Mouse (Mus musculus): ENCODE results near the gene Ero1lb. TPM values are rescaled to one million over a fixed set of nuclear protein-coding genes. Genes with fewer than 3 reads are reported as not detected.

Gene Ero1lb
- 24.1 and 26.2 TPM in 2 replicates for polyA plus RNA-seq (2012; ENCODE audit: insufficient read depth, insufficient read length, missing spikeins)

GRCm38 (mm10) chr13:12565621-12566390 is at the start of gene Ero1lb:
TSS of gene Ero1lb (plus strand) at chr13:12565874.
- TF ChIP-seq CTCF (IDR thresholded peaks at IDR 0.05; ENCODE audit: low read depth, low read length): no peak
- 0 out of 2 replicates have a peak, but pooled peaks have one; percentile 62 for TF ChIP-seq POLR2A (IDR thresholded peaks at IDR 0.05; ENCODE audit: borderline replicate concordance, low read depth, low read length)
- H3K4me1 ChIP-seq (ENCODE audit: control insufficient read depth, insufficient read depth, low read length): peaks cover 27% of the 10 kb centered on the region
- H3K4me3 ChIP-seq (ENCODE audit: insufficient read depth, low read length): peak within 1 kb of the TSS; percentile 97
- H3K27ac ChIP-seq (ENCODE audit: insufficient read depth, low read depth, low read length): no peak within 1 kb of the TSS

DNA sequence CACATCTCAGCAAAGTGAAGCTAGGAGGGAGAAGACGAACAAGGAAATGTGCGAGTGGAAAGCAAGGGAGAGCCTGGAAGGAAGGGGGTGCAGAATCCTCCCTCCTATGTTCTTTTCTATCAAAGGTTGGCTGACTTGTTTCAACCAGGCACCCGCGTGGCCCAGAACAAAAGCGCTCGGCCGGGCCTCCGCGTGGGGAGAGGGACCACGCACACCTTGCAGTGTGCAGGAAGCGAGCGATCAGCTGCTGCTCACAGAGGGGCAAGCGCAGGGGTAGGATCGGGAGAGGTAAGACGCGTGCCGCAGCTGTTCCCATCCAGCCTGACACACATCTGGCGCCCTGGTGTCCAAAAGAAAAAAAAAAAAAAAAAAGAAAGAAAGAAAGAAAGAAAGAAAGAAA is 46.3 kb upstream of the Ero1lb start:
- H3K4me1 ChIP-seq (ENCODE audit: control insufficient read depth, insufficient read depth, low read length): no peaks in the 10 kb centered on the region
- TF ChIP-seq POLR2A (IDR thresholded peaks at IDR 0.05; ENCODE audit: borderline replicate concordance, low read depth, low read length) (no peak), CTCF (IDR thresholded peaks at IDR 0.05; ENCODE audit: low read depth, low read length) (no peak)
- H3K4me3 ChIP-seq (ENCODE audit: insufficient read depth, low read length): peak overlapping the region; percentile 70
- no peak overlapping the region for H3K27ac ChIP-seq (ENCODE audit: insufficient read depth, low read depth, low read length)

DNA sequence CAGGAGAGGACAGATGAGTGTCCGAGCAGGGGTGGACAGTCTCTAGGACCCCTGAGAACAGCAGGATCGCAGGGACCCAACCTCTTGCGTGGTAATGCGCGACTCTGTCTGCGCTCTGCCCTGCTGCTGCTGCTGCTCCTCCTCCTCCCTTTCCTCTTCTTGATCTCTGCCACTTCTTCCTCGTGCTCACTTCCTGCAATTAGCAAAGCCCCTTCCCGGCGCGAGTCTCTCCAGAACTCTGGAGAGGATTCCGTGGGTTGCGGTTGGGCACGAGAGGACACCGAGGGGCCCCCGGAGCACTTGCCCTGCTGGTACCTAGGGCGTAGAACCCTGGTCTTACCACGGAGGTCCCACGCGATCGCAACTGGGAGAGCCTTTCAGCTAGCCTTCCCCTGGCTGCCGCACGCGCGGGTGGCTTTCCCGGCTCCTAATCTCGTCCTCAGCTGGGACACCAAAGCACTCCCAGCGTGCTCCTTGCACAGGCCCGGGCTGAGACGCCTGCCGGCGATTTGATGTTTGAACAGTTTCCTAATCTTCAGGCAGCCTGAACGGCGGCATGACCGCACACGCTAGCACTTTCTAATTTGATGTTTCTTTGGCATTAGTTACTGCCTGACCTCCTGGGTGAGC is 45.6 kb upstream of the Ero1lb start, which contains the start of gene Edaradd:
Gene Edaradd, minus strand, starts transcription at position 484 of the 630 bp plus-strand sequence.
- Histone ChIP-seq H3K4me3 (ENCODE audit: insufficient read depth, low read length) (peak within 1 kb of the TSS; percentile 70), H3K27ac (ENCODE audit: insufficient read depth, low read depth, low read length) (peak within 1 kb of the TSS; percentile 4; the same call in 1 of the 2 replicates), H3K4me1 (ENCODE audit: control insufficient read depth, insufficient read depth, low read length) (no peaks in the 10 kb centered on the region)
- no peak for TF ChIP-seq CTCF (IDR thresholded peaks at IDR 0.05; ENCODE audit: low read depth, low read length)
- no peak for TF ChIP-seq POLR2A (IDR thresholded peaks at IDR 0.05; ENCODE audit: borderline replicate concordance, low read depth, low read length)

DNA sequence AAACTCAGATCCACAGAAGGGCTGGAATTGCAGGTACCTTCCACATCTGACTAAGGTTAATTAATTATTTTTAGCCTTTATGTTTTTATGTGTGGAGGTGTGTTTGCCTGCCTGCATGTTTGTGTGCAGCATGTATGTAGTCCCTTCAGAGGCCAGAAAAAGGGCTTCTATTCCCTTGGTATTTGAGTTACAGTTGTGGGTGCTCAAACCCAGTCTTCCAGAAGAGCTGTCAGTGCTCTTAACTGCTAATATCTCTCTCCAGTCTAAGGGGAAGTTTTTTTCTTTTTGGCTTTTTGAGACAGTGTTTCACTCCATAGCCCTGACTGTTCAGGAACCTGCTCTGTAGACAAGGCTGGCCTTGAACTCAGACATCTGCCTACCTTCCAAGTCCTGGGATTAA is 43.3 kb upstream of the Ero1lb start:
- TF ChIP-seq POLR2A (IDR thresholded peaks at IDR 0.05; ENCODE audit: borderline replicate concordance, low read depth, low read length): no peak
- no peak for TF ChIP-seq CTCF (IDR thresholded peaks at IDR 0.05; ENCODE audit: low read depth, low read length)
- Histone ChIP-seq H3K4me3 (ENCODE audit: insufficient read depth, low read length) (no peak overlapping the region), H3K4me1 (ENCODE audit: control insufficient read depth, insufficient read depth, low read length) (no peaks in the 10 kb centered on the region), H3K27ac (ENCODE audit: insufficient read depth, low read depth, low read length) (no peak overlapping the region)

DNA sequence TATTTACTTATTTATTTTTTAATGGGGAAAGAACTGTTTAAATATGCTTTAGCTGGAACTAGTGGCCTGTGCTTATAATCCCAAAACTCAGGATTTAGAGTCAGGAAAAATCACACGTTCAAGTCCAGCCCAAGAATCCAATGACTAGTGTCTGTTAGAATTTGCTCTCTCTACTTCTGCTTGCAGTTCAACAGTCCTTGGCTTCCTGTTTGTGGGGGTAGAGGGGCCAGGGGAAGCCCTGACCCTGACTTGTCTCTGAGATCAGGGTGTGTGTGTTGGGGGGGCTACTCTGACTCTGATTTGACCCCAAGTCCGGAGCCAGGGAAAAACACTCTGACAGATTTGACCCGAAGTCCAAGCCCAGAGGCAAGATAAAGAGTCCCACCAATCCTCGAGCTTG is 40.0 kb upstream of the Ero1lb start:
- no peak overlapping the region for H3K27ac ChIP-seq (ENCODE audit: insufficient read depth, low read depth, low read length)
- no peak overlapping the region for H3K4me3 ChIP-seq (ENCODE audit: insufficient read depth, low read length)
- no peaks in the 10 kb centered on the region for H3K4me1 ChIP-seq (ENCODE audit: control insufficient read depth, insufficient read depth, low read length)
- TF ChIP-seq POLR2A (IDR thresholded peaks at IDR 0.05; ENCODE audit: borderline replicate concordance, low read depth, low read length) (no peak), CTCF (IDR thresholded peaks at IDR 0.05; ENCODE audit: low read depth, low read length) (no peak)

DNA sequence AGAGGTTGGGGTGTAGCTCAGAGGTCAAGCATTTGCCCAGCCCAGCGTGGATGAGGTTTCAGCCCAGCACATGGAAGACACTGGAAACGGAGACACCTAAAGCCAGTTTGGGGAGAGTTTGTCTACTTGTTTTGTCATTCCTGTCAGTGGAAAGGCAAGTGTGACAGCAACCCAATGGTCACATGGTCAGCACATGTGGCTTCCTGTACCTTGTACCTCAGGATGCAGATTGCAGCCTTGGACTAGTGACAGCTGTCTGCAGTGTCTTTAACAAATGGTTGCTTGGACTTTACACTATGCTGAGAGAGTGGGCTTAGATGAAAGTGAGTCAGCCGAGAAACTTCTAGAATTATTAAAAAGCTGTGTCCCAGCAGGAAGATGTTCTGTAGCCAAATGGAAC is 31.0 kb upstream of the Ero1lb start:
- TF ChIP-seq CTCF (IDR thresholded peaks at IDR 0.05; ENCODE audit: low read depth, low read length) (no peak), POLR2A (IDR thresholded peaks at IDR 0.05; ENCODE audit: borderline replicate concordance, low read depth, low read length) (no peak)
- no peaks in the 10 kb centered on the region for H3K4me1 ChIP-seq (ENCODE audit: control insufficient read depth, insufficient read depth, low read length)
- H3K4me3 ChIP-seq (ENCODE audit: insufficient read depth, low read length): no peak overlapping the region
- no peak overlapping the region for H3K27ac ChIP-seq (ENCODE audit: insufficient read depth, low read depth, low read length)

DNA sequence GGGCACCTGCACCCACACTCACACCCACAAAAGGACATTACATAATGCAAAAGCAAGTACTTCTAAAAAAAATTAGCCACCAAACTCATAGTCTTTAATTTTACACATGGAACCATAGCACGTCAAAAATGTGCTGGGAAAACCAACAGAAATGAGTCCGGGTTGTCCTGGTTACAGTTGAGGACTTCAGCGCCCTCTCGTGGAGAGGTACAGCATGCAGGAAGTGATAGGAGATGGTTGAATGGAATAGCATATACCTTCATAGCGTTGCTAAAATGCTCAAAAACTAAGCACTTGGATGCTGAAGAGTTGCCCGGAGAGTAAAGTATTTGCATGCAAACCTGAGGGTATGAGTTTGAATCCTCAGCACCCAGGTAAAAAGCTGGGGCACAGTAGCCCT is 27.7 kb upstream of the Ero1lb start:
- Histone ChIP-seq H3K27ac (ENCODE audit: insufficient read depth, low read depth, low read length) (no peak overlapping the region), H3K4me1 (ENCODE audit: control insufficient read depth, insufficient read depth, low read length) (peaks cover 4% of the 10 kb centered on the region; the same call in 1 of the 2 replicates), H3K4me3 (ENCODE audit: insufficient read depth, low read length) (no peak overlapping the region)
- no peak for TF ChIP-seq POLR2A (IDR thresholded peaks at IDR 0.05; ENCODE audit: borderline replicate concordance, low read depth, low read length)
- no peak for TF ChIP-seq CTCF (IDR thresholded peaks at IDR 0.05; ENCODE audit: low read depth, low read length)

- TF ChIP-seq POLR2A (IDR thresholded peaks at IDR 0.05; ENCODE audit: borderline replicate concordance, low read depth, low read length): no peak
- no peak for TF ChIP-seq CTCF (IDR thresholded peaks at IDR 0.05; ENCODE audit: low read depth, low read length)
- no peak overlapping the region for H3K4me3 ChIP-seq (ENCODE audit: insufficient read depth, low read length)
- H3K4me1 ChIP-seq (ENCODE audit: control insufficient read depth, insufficient read depth, low read length): peaks cover 4% of the 10 kb centered on the region; the same call in 1 of the 2 replicates
- H3K27ac ChIP-seq (ENCODE audit: insufficient read depth, low read depth, low read length): no peak overlapping the region
These were observed 26.0 kb upstream of the Ero1lb start for GRCm38 (mm10) chr13:12539716-12540115.

DNA sequence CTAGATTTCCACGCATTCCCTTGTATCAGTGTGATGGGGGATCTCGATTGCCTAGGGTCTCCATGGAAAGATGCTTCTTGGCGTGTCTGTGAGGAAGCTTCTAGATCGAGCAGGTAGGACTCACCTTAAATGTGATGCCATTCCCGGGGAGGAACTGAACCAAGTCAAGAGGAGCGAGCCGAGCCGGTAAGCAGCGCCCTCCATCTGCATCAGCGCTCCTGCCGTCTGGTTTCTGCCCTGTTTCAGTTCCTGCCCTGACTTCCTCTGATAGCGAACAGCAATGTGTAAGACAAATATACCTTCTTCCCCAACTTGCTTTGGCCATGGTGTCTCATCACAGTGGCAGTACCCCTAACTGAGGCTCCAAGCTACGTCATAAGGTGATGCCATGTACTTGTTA is 25.6 kb upstream of the Ero1lb start:
- H3K27ac ChIP-seq (ENCODE audit: insufficient read depth, low read depth, low read length): no peak overlapping the region
- H3K4me1 ChIP-seq (ENCODE audit: control insufficient read depth, insufficient read depth, low read length): peaks cover 4% of the 10 kb centered on the region; the same call in 1 of the 2 replicates
- TF ChIP-seq POLR2A (IDR thresholded peaks at IDR 0.05; ENCODE audit: borderline replicate concordance, low read depth, low read length): no peak
- TF ChIP-seq CTCF (IDR thresholded peaks at IDR 0.05; ENCODE audit: low read depth, low read length): no peak
- no peak overlapping the region for H3K4me3 ChIP-seq (ENCODE audit: insufficient read depth, low read length)
